Mouse (Mus musculus) urinary bladder, adult 18-20 months (tissue): Measurements from ENCODE around the gene Ccdc36.
A peak's percentile ranks its signal among the peaks of the same experiment; 100 is the strongest.

Source experiments
- DNase-seq, 2 experiments: peaks; one replicate each; pipeline ENCODE4 v3.0.0; 2022; ENCODE audit warnings: low spot score in 2 of 2, mixed read lengths in 2 of 2

The Ccdc36 gene

DNA sequence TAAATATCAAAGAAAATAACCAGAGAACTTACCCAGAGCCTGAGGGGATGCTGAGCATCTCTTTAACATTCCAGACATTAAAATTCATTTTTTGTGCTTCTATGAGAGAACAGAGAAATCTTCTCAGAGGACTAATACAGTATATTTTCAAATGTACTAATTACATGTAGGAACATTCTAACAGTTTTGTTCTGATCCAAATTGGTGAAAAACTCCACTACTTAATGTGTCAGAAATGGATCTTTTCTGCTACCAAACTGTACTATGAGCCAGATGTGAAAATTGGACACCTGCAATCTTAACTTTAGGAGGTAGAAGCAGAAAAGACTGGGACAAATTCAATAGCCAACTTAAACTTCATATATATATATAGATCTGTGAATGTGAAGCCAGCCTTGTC is at the start of gene Ccdc36:
TSS of gene Ccdc36 (minus strand) at position 101 of the 400 bp plus-strand sequence.
- no peak for DNase-seq

- no peak for DNase-seq
These were observed 46.2 kb upstream of the Ccdc36 start for GRCm38 (mm10) chr9:108474528-108474927.

DNA sequence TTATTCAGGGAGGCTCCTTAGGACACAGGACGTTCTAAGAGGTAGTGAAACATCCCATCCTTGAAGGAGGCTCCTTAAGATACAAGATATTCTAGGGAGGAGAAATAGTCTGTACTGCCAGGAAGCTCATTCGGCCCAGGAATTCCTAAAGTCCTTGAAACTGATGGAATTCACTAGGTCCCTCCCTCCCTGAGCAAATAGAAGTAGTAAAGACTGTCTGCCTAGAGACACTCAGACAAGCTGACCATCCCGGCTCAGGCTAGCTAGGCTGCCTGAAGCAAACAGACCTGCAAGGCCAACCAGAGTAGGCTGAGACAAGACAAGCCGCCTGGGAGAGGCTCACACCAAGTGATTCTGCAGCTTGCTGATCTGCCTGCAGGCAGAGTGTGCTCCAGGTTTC is 41.6 kb upstream of the Ccdc36 start:
- no peak for DNase-seq

DNA sequence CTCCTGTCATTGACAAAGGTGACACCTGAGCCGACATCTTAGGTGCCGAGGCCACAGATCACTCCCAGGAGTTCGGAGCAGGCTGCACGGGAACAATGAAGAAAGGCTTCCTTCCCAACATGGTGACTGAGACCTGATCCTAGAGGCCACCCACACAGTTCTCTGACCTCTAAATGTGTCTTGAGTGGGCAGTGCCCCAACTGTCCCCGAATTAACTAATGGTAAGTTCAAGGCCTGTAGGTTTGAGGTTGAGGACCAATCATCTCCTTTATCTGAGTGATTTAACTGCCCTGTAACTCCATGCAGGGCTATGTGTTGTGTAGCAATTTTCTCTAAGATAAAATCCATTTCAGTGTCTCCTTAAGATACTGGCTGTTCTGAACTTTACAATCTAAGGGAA is 41.1 kb upstream of the Ccdc36 start:
- no peak for DNase-seq

- no peak for DNase-seq
These were observed 37.9 kb upstream of the Ccdc36 start for GRCm38 (mm10) chr9:108466219-108466618.

- no peak for DNase-seq
These were observed 35.4 kb upstream of the Ccdc36 start for GRCm38 (mm10) chr9:108463713-108464112.

DNA sequence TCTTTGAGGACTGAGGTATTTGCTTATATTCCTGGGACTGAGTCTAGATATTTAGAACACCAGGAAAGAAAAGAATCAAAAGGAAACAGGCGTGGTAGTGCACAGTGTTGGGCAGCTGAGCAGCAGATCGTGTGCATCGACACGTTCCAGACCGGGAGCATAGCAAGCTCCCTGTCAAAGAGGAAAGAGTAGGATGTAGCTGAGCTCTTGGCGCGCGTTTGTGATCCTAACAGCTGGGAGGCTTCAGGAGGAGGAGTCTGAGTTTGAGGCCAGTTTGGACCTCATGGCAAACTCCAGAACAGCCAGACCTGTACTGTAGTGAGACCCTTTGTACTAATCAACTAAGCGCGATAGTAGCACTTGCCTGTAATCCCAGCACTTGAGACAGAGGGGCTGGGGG is 33.9 kb upstream of the Ccdc36 start:
- no peak for DNase-seq

DNA sequence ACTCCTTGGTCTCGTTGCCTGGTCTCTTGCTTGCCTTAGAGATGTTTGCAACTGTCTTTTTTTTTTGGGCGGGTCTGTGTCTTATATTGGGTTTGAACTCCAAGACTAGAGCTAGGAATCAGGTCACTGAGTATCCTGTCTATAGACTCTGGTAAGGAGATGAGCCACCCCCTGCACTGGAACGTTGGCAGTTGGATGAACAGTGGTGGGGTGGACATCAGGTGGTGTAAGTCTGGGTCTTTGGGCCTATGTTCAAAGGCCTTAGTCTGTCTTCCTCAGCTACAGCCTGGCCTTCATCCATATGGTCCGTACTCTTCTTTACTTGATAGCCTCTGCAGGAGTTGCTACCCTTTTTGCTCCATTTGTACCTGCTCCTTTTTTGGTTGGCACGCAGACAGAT is 33.4 kb upstream of the Ccdc36 start:
- DNase-seq, result no peak

DNA sequence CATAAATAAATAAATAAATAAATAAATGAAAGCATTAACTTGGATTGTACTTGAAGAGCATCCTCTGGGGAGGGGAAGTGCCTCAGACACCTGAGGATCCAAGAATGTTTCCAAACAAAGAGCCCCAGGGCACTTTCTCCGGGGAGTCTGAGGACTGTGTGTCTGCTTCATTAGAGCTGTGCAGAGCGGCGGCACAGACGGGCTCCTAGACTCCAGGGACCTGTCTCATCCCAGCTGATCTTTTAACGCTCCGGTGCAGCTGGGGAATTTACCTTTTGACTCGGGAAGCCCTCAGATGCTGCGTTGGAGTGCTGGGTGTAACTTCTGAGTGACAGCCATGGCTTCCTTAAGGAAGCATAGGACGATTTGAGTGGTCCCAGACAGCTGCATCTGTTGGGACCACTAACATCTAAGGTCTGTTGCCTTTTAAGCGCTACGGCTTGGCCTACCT is 32.9 kb upstream of the Ccdc36 start, which contains the start of gene Klhdc8b:
TSS of gene Klhdc8b (minus strand) at position 401 of the 451 bp plus-strand sequence.
- DNase-seq, result no peak

- DNase-seq, result peak; percentile 72 to 82
These were observed 32.3 kb upstream of the Ccdc36 start, which contains the start of gene Ccdc71 for GRCm38 (mm10) chr9:108460319-108461178. Ccdc71 (plus strand) TSS chr9:108460527.

GRCm38 (mm10) chr9:108459939-108460318 is 31.6 kb upstream of the Ccdc36 start:
- no peak for DNase-seq

- no peak for DNase-seq
These were observed 28.7 kb upstream of the Ccdc36 start for GRCm38 (mm10) chr9:108456953-108457352.

DNA sequence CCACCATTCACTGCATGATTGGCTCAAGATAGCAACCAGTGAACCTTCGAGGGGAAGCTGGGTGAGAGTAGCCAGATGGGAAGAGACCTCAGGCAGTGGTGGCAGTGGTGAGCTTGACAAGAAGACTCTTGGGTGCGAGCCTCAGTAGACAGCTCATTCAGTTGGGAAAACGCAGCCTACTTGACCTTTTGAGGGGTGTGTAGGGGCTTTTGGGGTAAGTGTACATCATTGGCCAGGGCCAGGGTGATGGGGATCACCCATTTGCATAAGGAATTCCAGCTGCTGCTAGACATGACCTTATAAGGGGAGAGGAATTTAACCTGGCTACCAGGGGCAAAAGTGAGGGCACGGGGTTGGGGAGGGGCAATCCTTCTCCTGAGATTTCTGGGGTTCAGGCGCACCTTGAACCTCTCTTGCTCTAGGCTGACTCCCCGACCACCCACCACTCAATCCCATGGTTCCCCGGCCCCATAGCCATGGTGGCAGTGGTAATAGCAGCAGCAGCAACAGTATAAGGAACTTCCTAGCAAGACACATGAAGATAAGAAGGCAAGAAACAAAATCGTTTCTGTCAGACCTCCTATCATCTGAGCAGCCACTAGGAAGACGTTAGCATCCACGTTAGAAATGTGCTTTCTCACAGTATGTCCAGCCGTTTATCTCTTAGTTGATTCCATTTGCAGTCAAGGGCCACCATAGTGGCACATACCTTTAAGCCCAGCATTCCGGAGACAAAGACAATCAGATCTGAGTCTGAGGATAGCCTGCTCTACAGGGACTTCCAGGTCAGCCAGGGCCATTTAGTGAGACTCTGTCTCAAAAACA is 27.7 kb upstream of the Ccdc36 start:
- no peak for DNase-seq

DNA sequence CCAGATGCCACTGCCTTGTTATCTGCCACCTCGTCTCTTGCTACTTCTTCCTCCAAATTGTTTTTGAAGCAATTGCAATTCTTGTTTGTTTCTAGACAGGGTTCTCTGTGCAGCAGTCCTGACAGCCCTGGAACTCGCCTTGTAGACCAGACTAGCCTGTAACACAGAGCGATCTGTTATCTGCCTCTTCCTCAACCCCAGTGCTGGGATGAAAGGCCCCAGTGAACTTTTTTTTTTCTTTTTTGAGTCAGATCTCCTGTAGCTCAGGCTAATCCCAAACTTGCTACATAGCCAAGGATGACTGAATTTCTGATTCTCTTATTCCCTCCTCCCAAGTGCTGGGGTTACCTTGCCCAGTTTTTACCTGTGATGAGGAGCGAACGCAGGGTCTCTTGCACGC is 26.1 kb upstream of the Ccdc36 start:
- DNase-seq, result no peak

GRCm38 (mm10) chr9:108453458-108453857 is 25.2 kb upstream of the Ccdc36 start:
- DNase-seq, result no peak

DNA sequence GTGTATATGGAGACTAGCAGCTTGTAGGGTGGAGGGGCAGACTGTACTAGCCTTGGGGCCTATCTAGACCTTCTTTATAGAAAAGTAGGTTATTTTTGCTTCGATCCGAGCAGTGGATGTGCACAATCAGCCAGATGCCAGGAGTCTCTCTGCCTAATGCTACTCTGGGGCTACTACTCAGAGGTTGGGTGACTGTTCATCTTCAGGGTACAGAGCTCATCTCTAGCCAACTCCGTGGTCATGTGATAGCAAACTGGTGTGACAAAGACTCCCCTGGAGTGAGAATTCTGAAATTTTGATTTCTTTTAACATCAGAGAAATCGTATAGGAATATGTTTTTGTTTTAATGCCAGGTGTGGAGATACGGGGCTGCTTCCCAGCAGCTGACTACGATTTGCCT is 24.6 kb upstream of the Ccdc36 start:
- DNase-seq, result no peak

DNA sequence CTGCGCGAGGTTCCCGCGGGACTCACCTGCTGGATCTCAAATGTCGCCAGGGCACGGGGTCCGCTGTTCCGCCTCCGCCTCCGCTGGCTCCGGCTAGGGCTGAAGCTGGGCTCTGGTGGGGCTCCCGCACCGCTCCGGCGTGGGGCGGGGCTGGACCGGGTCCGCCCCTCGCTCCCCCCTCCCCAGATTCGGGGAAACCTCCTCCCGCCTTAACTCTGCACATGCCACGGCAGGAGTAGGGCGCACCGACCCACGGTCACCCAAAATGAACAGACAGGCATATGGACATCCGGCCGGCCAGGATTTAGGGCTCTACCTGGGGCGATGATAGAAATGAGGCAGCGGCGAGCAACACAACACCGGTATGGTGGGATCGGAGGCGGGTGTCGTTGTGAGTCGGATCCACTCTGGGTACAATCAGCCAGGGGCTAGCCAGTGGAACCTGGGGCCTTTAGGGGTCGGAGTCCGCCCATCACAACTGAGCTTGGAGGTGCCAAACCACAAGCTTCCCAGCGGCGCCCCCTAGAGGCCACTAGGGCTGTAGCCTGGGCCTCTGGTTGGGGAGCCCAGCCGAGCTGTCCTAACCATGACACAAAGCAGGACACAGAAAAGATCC is 24.1 kb upstream of the Ccdc36 start:
- DNase-seq, result peak; percentile 72 to 79

DNA sequence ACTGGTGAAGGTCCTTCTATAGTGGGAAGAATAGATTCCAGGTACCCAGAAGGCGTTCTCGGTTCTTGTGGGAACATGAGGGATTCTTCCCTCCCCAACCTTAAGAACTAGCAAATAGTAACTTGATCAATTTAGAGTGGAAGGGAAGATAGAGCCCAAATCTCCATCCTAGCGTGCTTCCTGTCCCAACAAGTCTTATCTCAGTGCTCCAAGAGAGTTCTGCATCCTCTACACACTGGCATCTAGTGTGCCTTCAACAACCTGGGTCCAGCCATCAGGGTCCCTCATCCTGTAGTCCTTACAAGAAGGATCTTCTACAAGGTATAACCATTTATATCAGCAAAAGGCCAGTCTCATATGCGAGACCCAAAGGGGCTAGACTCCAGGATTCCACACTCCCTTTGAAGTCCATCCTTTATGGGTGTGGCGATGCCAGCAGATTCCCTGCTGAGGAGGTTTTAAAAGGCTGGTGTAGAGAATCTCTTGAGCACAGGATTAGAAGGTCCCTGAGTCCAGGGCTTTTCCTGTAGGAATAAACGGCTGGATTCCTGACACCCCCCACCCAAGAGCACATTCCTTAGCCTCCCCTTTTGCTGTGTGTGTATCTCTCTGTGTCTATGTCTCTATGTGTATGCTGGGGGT is 23.4 kb upstream of the Ccdc36 start:
- DNase-seq, result no peak

DNA sequence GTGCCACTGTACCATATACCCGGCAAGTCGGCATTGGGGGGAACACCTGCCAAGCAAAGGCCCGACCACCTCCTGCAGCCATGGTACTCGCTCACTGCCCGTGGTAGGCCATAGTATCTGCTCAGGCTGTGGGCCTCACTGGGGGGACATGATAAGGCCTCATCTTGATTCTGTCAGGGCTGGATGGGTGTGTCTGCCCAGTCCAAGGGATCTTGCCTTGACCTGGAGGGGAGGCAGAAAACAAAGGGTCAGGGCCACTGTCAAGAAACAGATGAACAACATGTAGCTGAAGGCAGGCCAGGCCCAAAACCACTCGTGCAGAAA is 22.8 kb upstream of the Ccdc36 start:
- DNase-seq, result no peak

DNA sequence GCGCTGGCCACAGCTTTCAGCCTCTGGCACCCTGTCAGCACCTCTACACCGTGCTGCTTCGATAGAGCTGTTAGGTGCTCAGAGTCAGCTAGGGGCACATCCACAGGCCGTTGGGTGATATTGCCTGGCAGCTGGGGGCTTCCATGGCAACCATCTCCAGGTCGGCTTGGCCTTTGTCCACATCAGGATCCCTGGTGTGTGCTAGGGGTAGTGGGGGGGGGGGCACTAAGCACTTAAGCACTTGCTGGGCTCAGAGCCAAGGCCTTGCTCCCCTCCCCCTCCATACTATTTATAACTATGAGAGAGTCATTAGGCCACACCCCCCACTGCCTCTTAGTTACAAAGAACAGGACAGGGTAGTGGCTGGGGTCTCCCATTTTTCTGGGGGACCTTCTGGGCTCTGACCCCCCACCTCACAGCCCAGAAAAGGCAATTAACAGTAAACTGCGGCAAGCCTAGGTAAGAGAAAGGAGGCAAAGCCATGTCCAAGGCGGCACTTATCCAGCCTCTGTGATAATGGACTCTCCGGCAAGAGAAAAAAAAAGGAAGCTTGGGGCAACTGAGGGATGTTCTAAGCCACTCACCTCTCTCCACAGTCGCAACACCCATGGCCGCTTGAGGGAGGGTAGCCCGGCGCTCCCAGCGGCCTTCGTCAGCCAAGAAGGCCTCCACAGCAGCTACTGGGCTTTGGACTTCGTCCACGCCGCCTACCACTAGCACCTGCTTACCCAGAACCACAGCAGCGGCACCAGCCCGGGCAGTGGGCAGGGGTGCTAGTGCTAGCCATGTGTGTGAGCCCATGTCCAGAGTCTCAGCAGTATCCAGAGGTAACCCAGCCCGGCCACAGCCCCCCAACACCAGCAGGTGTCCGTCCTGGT is 22.2 kb upstream of the Ccdc36 start:
- no peak for DNase-seq

DNA sequence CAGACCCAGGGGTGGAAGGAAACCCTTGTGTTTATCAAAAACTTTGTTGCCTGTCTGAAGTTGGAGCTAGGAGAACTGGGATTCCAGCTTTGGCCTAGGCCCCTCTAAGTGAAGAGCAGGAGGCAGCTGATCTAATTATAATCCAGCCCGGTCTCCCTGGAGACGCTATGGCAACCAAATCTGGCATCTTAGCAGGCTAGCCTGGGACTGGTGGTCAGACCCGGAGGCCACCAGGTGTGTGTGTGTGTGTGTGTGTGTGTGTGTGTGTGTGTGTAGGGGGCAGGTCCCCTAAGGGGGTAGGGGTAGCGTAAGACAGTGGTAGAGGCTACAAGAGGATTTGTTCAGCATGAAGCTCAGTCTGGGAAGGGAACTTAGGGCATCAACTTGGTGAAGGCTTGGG is 21.6 kb upstream of the Ccdc36 start:
- DNase-seq, result no peak
